Mouse (Mus musculus) ZHBTc4 (cell line): ENCODE data around the gene Babam2.
"Not testable (repeated sequence)": the region's sequence is repeated elsewhere in the genome, so short reads cannot be mapped to it uniquely, and the experiment has no call there.

Experiments
- DNase-seq: peaks from one replicate; pipeline ENCODE4 v3.0.0-alpha.2; 2011; ENCODE audit warnings: low read depth, low spot score

Gene Babam2

GRCm38 (mm10) chr5:31935936-31936335, 238.5 kb downstream of the Babam2 start:
- DNase-seq = no peak

- DNase-seq = no peak
Measured at GRCm38 (mm10) chr5:31936523-31936922, 239.0 kb downstream of the Babam2 start.

GRCm38 (mm10) chr5:31940876-31941275, 243.4 kb downstream of the Babam2 start:
- no peak for DNase-seq

GRCm38 (mm10) chr5:31947185-31947584, 249.7 kb downstream of the Babam2 start:
- no peak for DNase-seq

- DNase-seq = no peak
Measured at GRCm38 (mm10) chr5:31949389-31949788, 251.9 kb downstream of the Babam2 start.

- DNase-seq = no peak
Measured at GRCm38 (mm10) chr5:31950532-31950931, 253.0 kb downstream of the Babam2 start.

GRCm38 (mm10) chr5:31955184-31955583, 257.7 kb downstream of the Babam2 start:
- no peak for DNase-seq

- no peak for DNase-seq
Measured at GRCm38 (mm10) chr5:31956336-31956735, 258.9 kb downstream of the Babam2 start.

- DNase-seq = no peak
Measured at GRCm38 (mm10) chr5:31959886-31960285, 262.4 kb downstream of the Babam2 start.

- DNase-seq = no peak
Measured at GRCm38 (mm10) chr5:31961423-31961822, 263.9 kb downstream of the Babam2 start.

GRCm38 (mm10) chr5:31962346-31962745, 264.9 kb downstream of the Babam2 start:
- no peak for DNase-seq

GRCm38 (mm10) chr5:31963352-31963751, 265.9 kb downstream of the Babam2 start:
- peak; percentile 15 for DNase-seq

GRCm38 (mm10) chr5:31963851-31964250, 266.4 kb downstream of the Babam2 start:
- DNase-seq = no peak

- DNase-seq = no peak
Measured at GRCm38 (mm10) chr5:31966741-31967140, 269.3 kb downstream of the Babam2 start.

GRCm38 (mm10) chr5:31967526-31967925, 270.0 kb downstream of the Babam2 start:
- no peak for DNase-seq

GRCm38 (mm10) chr5:31968046-31968506, 270.6 kb downstream of the Babam2 start:
- no peak for DNase-seq

GRCm38 (mm10) chr5:31972416-31972815, 274.9 kb downstream of the Babam2 start:
- not testable (repeated sequence) for DNase-seq

- DNase-seq = no peak
Measured at GRCm38 (mm10) chr5:31974614-31975168, 277.2 kb downstream of the Babam2 start.

GRCm38 (mm10) chr5:31982061-31982460, 284.6 kb downstream of the Babam2 start:
- no peak for DNase-seq

- DNase-seq = no peak
Measured at GRCm38 (mm10) chr5:31983161-31983560, 285.7 kb downstream of the Babam2 start.

GRCm38 (mm10) chr5:31983817-31984368, 286.4 kb downstream of the Babam2 start:
- DNase-seq = no peak

- no peak for DNase-seq
Measured at GRCm38 (mm10) chr5:31984369-31984961, 287.0 kb downstream of the Babam2 start.

- no peak for DNase-seq
Measured at GRCm38 (mm10) chr5:31985021-31985420, 287.5 kb downstream of the Babam2 start.
